Mouse (Mus musculus): ENCODE results near the gene Mgat5. TPM values are rescaled to one million over a fixed set of nuclear protein-coding genes. Genes with fewer than 3 reads are reported as not detected.

Gene Mgat5
- total RNA-seq, 2 experiments from 2014 or later = 78.8 to 80.5 TPM

DNA sequence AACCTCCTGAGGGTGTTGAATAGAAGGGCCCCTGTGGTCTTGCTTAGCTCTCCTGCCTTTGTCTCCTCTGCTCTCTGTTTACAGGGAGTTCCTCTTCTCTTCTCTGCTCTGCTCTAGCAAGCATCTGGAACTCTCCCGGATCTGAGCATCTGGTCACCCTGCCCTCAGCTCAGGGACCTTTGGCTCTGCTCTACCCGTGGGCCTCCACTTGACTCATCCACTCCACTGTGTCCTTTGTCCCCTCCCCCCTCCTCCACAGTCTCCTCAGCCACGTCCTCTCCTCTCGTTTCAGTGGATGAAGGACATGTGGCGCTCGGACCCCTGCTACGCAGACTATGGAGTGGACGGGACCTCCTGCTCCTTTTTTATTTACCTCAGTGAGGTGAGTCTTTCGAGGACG is 161.3 kb downstream of the Mgat5 start:
- no peak for ATAC-seq (replicated peaks; ENCODE audit: poor library complexity, severe bottlenecking)

DNA sequence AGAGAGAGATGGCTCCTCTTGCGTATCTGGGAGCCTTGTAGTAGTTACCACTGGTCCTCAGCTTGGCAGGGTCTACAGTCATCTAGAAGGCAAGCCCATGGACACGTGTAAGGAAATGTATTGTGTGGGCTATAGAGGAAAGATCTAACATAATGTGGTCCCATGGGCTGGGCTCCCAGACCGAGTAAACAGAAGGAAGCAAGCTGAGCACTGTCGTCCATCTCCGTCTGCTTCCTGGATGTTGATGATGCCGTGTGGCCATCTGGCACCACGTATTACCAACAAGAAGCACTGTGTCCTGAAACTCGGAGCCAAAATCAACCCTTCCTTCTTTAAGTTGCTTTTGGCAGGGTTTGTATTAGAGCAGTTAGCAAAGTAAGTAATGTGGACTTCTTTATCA is 163.7 kb downstream of the Mgat5 start:
- no peak for ATAC-seq (replicated peaks; ENCODE audit: poor library complexity, severe bottlenecking)

DNA sequence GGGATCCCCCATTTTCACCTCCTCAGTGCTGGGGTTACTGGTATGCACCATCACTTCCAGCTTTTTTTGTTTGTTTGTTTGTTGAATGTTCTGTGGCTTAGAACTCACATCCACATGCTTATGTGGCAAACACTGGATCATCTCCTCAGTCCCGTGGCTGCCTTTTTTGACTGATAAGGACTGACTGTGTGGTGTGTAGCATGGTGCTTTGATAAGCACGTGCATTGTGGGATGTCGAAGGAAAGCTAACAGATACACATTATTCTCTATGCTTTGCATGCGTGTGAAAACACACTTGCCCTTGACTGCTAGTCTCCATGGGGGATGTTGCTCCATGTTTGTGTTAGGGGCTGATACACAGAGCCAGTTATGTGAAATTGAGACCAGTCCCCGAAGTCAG is 164.7 kb downstream of the Mgat5 start:
- no peak for ATAC-seq (replicated peaks; ENCODE audit: poor library complexity, severe bottlenecking)

DNA sequence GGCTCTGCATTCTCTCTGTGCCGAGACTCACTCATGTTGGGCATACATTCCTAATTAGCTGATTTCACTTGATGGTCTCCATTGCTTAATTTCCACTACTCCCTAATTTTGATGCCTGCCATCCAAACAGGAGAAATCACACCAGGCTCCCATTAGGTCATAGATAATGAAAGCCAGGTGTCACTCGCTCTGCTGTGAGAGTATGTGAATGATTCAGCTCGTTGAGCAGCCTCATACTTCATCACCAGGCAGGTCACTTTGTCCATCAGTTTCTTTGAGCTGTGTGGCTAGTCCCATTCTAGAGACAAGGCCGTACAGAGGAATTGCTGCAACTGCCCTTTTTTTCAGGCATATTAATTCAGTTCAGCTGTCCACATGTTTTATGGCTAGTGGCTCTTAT is 167.3 kb downstream of the Mgat5 start:
- ATAC-seq (replicated peaks; ENCODE audit: poor library complexity, severe bottlenecking) = no peak

DNA sequence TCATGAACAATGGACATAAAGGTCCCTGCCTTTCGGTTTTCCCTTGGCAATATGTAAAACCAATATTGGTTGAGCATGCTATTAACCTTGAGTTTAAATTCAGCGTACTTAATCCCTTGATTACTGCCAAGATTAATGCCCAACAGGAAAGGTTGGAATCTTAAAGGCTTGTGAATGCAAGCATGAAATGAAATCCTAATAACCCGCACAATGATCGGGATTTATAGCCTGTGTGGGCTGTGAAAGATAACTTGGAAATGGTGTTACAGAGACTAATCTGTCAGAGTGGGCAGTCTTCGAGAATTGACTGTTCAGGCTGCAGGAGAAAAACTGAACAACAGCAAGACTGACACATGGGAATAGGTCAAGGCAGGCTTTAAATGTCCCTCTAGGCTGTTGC is 168.7 kb downstream of the Mgat5 start:
- ATAC-seq (replicated peaks; ENCODE audit: poor library complexity, severe bottlenecking) = no peak

DNA sequence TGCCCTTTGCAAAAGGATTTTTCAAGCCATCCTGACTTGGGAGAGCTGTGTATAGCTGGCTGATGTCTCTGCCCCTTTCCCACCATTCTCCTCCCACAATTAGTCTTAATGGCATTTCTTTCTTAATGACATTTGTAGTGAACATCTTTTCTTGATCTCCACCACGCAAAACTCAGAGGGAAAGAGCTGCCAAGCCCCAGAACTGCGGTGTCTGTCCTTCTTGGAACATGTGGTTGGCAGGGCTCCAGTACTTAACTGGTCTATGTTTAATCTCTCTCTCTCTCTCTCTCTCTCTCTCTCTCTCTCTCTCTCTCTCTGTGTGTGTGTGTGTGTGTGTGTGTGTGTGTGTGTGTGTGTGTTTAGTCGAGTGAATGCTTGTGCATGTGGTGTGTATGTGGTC is 169.3 kb downstream of the Mgat5 start:
- no peak for ATAC-seq (replicated peaks; ENCODE audit: poor library complexity, severe bottlenecking)

DNA sequence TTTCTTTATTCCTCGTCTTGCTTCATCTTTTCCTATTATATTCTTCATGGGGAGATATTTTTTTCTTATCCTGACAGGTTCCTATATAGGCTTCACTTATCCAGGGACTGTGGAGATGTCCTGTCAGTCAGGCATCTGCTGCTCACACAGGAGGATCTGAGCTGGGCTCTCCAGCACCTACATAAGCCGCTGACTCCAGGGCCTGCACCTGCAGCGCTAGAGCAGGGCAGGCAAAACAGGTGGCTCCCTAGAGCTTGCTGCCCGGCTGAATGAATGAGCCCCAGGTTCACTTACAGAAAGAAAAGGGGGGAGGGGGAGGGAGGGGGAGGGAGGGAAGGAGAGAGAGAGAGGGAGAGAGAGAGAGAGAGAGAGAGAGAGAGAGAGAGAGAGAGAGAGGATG is 175.3 kb downstream of the Mgat5 start:
- ATAC-seq (replicated peaks; ENCODE audit: poor library complexity, severe bottlenecking) = no peak

DNA sequence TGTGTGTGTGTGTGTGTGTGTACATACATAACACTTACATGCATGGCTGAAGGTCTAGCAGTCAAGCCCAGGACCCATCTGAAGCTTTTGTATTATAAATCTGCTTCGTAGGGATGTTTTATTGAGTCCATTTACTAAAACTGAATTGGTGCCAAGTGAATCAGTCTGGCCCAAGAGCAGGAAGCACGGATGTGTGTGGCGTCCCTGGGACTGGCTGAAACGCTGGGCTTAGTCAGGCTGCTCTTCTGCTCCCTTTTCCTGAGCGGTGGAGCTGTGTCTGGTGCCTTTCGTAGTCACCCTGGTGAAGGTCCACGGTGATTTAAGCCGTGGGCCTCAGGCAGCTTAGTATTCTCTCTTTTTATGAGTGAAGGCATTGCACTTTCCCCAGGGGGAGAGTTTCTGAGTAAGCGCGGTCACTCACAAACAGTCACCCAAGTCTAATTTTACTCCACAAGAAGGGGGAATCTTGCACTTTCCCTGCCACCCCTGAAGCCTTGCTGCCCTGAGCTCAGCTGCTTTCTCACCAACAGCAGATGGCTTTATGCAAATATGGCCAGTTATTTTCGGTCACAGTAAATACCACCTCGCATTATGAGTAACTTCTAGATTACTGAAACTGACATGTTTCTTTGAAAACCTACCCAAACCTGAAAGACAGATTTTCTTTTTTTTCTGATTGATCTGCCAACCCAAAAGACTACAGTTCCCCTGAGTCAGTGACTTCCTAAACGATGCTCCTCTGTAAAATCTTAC is 176.1 kb downstream of the Mgat5 start:
- no peak for ATAC-seq (replicated peaks; ENCODE audit: poor library complexity, severe bottlenecking)

DNA sequence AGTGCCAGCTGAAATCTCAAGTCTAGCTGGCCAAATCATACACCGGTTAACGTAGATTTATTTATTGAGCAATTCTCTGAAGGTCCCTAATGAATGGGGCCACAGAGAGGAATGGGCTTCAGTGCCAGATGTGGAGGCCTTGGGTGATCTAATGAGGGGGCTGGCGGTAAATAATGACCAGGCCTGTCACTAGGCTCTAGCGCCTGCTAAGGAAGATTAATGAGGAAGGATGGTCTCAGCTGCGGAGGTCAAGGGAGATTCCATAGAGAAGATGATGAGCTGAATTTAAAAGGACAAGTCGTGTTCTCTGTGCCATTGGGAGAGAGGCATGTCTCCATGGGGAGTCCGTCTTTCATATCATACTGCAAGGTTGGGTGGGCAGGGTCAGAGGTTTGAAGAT is 178.3 kb downstream of the Mgat5 start:
- no peak for ATAC-seq (replicated peaks; ENCODE audit: poor library complexity, severe bottlenecking)

DNA sequence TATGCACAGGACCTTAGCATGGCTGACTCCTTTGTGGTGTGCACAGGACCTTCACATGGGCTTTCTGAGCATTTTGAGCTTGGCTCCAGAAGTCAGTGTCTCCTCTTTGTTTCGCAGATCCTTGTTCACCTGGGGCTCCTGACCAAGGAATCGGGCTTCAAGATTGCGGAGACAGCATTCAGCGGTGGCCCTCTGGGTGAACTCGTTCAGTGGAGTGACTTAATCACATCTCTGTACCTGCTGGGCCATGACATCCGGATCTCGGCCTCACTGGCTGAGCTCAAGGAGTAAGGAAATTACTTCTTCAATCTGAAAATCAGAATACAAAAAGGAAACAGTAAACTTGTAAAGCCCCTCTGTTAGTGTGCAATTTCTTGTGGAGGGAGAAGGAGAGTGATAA is 182.4 kb downstream of the Mgat5 start:
- no peak for ATAC-seq (replicated peaks; ENCODE audit: poor library complexity, severe bottlenecking)

DNA sequence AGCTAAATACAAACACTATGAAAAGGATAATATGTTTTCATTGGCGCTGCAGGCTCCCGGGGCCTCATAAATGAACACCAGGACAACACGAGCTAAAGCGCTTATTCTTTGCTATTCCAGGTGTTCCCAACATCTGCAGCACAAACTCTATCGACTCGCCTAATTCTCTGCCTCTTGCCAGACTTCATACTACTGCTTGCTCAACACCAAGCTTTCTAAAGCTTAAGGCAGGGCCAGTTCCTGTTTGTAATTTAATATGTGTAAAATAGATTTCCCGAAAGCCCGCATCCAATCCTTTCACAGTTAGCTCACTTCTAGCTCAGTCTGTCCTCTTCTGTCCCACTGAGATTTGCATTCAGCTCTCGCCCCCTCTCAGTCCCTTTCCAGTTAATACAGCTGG is 182.8 kb downstream of the Mgat5 start:
- no peak for ATAC-seq (replicated peaks; ENCODE audit: poor library complexity, severe bottlenecking)

DNA sequence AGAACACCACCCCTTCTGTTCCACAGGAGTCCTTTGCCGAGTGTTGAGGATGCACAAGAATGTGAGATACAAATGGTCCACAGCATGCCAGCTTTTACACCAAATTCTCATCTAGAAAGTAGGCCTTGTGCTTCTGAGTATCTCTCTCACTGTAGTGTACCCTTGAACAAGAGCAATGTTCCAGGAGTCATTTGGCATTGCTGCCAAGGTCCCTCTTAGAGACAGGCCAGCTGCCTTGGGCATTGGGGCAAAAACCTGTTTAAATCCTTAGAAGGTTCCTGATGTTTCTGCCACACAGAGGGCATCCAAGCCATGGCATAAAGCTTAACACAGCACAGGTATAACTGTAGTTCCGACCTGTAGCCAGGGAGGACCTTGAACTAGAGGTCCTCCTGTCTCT is 189.9 kb downstream of the Mgat5 start:
- ATAC-seq (replicated peaks; ENCODE audit: poor library complexity, severe bottlenecking) = no peak

DNA sequence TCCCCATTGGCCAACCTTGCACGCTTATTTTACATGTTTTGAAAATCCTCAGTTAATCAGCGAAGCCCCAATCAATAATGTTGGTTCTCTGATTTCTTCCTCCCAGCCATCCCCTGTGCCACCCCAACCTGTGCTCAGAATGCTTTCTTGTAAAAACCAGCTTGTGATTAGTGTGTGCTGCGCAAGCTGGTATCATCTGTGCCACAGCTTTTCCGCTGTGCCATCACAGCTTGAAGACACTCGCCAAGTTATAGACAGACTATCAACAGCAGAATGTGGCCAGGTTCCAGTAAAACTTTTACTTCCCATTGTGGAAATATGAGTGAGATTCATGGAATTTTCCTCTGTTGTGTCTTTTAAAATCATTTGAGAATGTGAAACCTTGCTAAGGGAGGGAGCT is 190.9 kb downstream of the Mgat5 start:
- no peak for ATAC-seq (replicated peaks; ENCODE audit: poor library complexity, severe bottlenecking)

DNA sequence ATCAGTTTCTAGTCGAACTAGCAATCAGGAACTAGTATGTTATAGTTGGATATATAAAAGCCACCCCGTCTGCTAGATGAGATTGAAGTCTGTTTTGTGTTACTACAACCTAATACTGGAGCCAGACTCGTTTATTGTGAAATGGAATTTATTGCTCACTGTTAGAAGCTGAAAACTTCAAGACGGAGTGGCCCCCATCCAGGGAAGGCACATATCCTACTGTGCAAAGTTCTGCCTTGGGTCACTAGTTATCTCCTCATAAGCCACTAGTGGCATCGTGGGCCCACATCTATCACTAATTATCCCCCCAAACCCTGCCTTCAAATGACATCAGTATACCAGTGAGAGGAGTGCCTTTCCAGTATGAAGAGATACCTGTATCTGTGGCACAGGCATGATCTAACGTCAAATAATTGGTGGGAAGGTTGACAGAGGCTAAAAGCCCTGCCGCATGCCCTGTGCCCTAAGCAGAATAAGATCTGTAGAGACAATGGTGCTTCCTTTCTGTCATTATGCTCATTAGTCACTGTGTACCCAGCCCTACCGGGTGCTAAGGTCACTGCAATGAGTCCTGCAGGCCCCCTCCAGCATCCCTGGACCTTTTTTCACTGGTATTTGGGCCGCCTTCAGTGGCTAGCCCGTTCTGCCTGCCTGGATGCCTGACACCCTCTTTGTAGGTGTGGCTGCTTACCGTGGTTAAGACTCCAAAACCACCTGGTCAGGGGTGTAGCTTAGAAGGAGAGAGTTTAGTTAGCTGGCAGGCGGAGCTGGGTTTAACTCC is 191.9 kb downstream of the Mgat5 start:
- no peak for ATAC-seq (replicated peaks; ENCODE audit: poor library complexity, severe bottlenecking)

DNA sequence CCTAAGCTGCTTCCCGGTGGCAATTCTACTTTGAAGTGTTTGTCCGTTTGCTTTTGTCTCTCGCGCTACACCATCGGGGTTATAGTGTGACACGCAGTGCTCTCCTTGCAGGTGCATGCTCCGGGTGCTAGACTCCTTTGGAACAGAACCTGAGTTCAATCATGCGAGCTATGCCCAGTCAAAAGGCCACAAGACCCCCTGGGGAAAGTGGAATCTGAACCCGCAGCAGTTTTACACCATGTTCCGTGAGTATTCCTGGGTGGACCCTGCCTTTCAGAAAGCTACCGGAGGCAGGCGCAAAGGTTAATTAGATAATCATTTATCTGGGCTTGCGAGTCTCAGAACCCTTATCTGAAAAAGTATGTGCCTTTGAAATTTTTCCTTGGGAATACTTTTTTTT is 192.6 kb downstream of the Mgat5 start:
- no peak for ATAC-seq (replicated peaks; ENCODE audit: poor library complexity, severe bottlenecking)

DNA sequence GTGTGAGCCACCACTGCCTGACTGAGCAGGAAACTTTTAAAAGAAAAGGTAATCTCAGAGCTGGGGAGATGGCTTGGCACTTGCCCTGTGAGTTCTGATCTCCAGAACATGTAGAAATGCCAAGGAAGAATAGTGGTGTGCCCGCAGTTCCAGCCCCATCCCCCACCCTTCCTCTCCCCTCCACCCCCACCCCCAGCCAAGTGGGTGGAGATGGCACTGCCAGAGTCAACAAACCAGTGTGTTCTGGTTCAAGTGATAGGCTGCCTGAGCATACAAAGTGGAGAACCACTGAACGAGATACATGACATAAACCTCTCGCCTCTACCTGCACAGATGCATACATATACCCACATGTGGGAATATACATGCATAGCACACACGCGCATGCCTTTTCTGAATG is 193.4 kb downstream of the Mgat5 start:
- ATAC-seq (replicated peaks; ENCODE audit: poor library complexity, severe bottlenecking) = no peak

DNA sequence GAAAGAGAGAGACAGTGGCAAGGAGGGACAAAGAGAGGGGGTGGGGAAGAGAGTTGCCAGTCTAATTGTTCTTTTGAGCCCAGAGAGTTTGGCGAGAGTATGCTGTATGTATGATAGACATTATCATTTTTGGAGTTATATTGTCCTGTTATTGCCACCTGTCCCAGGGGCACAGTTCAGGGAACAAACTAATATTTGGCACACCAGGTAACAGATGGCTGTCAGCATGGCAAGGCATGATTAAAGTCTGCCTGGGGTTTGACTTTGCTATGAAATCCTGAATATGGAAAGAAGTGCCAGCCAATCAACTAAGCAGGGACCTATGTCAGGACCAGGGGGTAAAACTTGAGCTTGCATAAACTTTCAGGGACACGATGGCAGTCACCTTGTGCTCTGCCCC is 195.4 kb downstream of the Mgat5 start:
- no peak for ATAC-seq (replicated peaks; ENCODE audit: poor library complexity, severe bottlenecking)

DNA sequence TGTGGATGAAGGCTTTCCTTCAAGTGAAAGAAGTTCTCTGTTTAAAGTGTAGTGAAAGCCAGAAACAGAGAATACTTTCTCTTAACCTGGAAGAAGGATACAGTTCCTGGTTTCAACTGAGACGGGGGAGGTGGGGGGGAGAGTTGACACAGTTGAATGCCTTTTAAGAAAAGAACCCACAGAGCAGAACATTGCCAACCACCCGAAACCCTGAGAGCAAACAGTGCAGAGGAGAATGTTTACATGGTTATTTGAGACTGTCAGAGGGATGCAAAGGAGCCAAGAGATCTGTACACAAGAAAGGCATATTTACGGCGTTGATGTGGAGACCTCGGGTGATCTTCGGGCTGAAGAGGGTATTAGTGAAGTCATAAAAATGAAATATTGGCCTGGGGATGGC is 195.9 kb downstream of the Mgat5 start:
- no peak for ATAC-seq (replicated peaks; ENCODE audit: poor library complexity, severe bottlenecking)

DNA sequence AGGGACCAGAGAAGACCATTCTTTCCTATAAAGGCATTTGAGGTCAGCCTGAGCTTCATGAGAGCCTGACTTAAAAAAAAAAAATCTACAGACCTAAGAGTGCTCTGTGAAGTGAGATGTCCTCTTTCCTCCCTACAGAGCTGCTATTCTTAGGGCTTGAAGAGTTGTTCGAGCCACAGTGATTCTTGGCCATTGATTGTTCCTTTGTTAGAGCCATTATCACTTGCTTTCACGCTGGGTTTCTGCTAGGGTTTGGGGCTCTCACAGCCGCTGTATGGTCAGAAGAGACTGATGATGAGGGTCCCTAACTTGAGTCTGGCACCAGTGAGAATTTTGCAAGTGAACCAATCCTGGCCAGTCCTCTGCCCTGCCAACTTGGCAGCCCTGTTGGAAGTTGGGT is 199.8 kb downstream of the Mgat5 start:
- ATAC-seq (replicated peaks; ENCODE audit: poor library complexity, severe bottlenecking) = no peak

DNA sequence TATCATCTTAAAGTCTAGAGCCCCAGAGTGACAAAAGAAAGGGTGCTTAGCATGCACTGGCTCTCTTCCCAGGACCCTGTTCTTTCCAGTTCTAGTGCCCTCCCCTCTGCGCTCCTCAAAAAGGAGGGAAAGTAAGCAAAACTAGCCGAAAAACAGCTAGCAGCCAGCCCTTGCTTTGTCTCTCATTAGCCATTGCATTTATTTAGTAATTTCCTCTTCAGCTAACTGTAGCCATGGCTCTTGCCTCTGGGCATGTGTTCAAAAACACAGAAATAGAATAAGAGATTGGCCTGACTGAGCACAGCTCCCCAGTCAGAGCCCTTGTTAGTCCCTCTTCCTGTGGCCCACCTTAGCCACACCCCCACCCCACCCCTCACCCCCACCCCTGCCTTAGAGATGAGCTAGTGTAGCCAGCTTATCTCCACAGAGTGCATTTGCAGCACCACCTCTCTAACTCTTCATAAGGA is 204.2 kb downstream of the Mgat5 start:
- peak; percentile 16; the same call in 1 of the 2 replicates for ATAC-seq (replicated peaks; ENCODE audit: poor library complexity, severe bottlenecking)

DNA sequence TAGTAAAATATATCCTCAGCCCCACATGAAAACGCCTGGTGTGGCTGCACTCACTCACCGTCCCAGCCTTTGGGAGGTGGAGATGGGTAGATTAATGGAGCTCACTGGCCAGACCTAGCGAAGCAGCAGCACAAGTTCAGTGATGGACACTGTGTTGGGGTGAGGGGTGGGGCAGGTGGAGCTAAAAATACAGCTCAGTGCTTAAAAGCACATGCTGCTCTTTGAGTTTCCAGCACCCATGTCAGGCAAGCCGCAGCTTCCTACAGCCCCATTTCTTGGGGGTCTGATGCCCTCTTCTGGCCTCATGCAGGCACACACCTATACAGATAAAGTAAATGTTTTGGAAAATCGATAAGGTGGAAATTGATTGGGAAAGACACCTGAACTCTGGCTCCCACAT is 204.7 kb downstream of the Mgat5 start:
- ATAC-seq (replicated peaks; ENCODE audit: poor library complexity, severe bottlenecking) = no peak

DNA sequence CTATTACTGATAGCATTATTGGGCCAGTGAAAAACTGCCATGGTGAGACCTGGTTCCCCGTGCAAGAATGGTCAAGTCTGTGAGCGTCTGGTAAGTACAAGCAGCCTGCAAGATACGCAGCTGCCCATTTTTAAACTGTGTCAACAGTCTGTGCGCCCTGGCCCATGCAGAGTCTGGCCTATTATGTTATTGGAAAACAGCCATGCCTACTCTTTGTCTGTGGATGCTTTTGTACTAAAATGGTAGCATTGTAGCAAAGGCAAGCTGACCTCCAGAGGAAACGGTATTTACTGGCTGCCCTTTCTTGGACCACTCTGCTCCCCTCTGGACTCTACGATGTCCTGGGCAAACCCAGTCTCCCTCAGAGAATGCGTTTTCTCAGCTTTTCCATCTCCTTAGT is 209.7 kb downstream of the Mgat5 start:
- ATAC-seq (replicated peaks; ENCODE audit: poor library complexity, severe bottlenecking) = no peak

All from granulocyte monocyte progenitor cell, adult 5-6 weeks (primary cell).